Mouse (Mus musculus): ENCODE measurements around the gene Atp6v1d. TPM values are rescaled to one million over a fixed set of nuclear protein-coding genes. Genes with fewer than 3 reads are reported as not detected.

Atp6v1d gene
- polyA plus RNA-seq, 1 experiment from 2014 or later = 58.9 TPM

- H3K9ac ChIP-seq = no peak overlapping the region
- H3K9me3 ChIP-seq (replicated peaks) = no peaks in the 10 kb centered on the region
- H3K27ac ChIP-seq = no peak overlapping the region
- WGBS = 93% methylated on average over 1 of the region's 1 CpGs
- no peak overlapping the region for H3K4me2 ChIP-seq
- peaks cover 50% of the 10 kb centered on the region for H3K36me3 ChIP-seq
- H3K27me3 ChIP-seq = no peaks in the 10 kb centered on the region
- ATAC-seq (replicated peaks; ENCODE audit: low FRiP score) = no peak
- H3K4me1 ChIP-seq = peaks cover 2% of the 10 kb centered on the region
- no peak overlapping the region for H3K4me3 ChIP-seq (replicated peaks)
Observed at GRCm38 (mm10) chr12:78868115-78868514, 6.7 kb upstream of the Atp6v1d start.

GRCm38 (mm10) chr12:78865434-78865833 is 4.0 kb upstream of the Atp6v1d start:
- Histone ChIP-seq H3K9me3 (replicated peaks) (no peaks in the 10 kb centered on the region), H3K4me2 (no peak overlapping the region), H3K4me3 (replicated peaks) (no peak overlapping the region), H3K36me3 (peaks cover 37% of the 10 kb centered on the region), H3K27ac (no peak overlapping the region), H3K4me1 (peaks cover 10% of the 10 kb centered on the region), H3K9ac (no peak overlapping the region), H3K27me3 (no peaks in the 10 kb centered on the region)
- 97% methylated on average over 1 of the region's 1 CpGs for WGBS
- ATAC-seq (replicated peaks; ENCODE audit: low FRiP score) = no peak

- H3K36me3 ChIP-seq = peaks cover 9% of the 10 kb centered on the region
- H3K4me1 ChIP-seq = peaks cover 19% of the 10 kb centered on the region
- H3K27me3 ChIP-seq = no peaks in the 10 kb centered on the region
- WGBS = under 1% methylated on average over 22 of the region's 22 CpGs
- peak; percentile 54 for ATAC-seq (replicated peaks; ENCODE audit: low FRiP score)
- H3K4me2 ChIP-seq = peak overlapping the region; percentile 63
- H3K9ac ChIP-seq = peak overlapping the region; percentile 95
- peak overlapping the region; percentile 92 for H3K4me3 ChIP-seq (replicated peaks)
- peak overlapping the region; percentile 94 for H3K27ac ChIP-seq
- H3K9me3 ChIP-seq (replicated peaks) = no peaks in the 10 kb centered on the region
Observed at GRCm38 (mm10) chr12:78862254-78862730, 854 bp upstream of the Atp6v1d start.

GRCm38 (mm10) chr12:78860921-78861495 is 430 bp downstream of the Atp6v1d start:
- ATAC-seq (replicated peaks; ENCODE audit: low FRiP score) = peak; percentile 45

GRCm38 (mm10) chr12:78848246-78848645 is 13.2 kb downstream of the Atp6v1d start:
- no peak for ATAC-seq (replicated peaks; ENCODE audit: low FRiP score)
- Histone ChIP-seq H3K36me3 (peaks cover 66% of the 10 kb centered on the region), H3K27ac (no peak overlapping the region), H3K27me3 (no peaks in the 10 kb centered on the region), H3K4me1 (no peaks in the 10 kb centered on the region), H3K9me3 (replicated peaks) (no peaks in the 10 kb centered on the region), H3K9ac (no peak overlapping the region), H3K4me3 (replicated peaks) (no peak overlapping the region), H3K4me2 (no peak overlapping the region)
- 92% methylated on average over 4 of the region's 4 CpGs for WGBS

More at GRCm38 (mm10) chr12:78860921-78861495, 430 bp downstream of the Atp6v1d start:
- Histone ChIP-seq H3K4me2 (peak overlapping the region; percentile 79), H3K27ac (peak overlapping the region; percentile 61), H3K36me3 (peaks cover 11% of the 10 kb centered on the region), H3K27me3 (no peaks in the 10 kb centered on the region), H3K4me1 (peaks cover 19% of the 10 kb centered on the region), H3K9ac (peak overlapping the region; percentile 54), H3K4me3 (replicated peaks) (peak overlapping the region; percentile 92), H3K9me3 (replicated peaks) (no peaks in the 10 kb centered on the region)
- under 1% methylated on average over 30 of the region's 30 CpGs for WGBS

- Histone ChIP-seq H3K27me3 (no peaks in the 10 kb centered on the region), H3K4me3 (replicated peaks) (no peak overlapping the region), H3K9ac (no peak overlapping the region), H3K4me2 (no peak overlapping the region), H3K9me3 (replicated peaks) (no peaks in the 10 kb centered on the region), H3K36me3 (peaks cover 76% of the 10 kb centered on the region), H3K27ac (no peak overlapping the region), H3K4me1 (no peaks in the 10 kb centered on the region)
- WGBS = 91% methylated on average over 1 of the region's 1 CpGs
- no peak for ATAC-seq (replicated peaks; ENCODE audit: low FRiP score)
Observed at GRCm38 (mm10) chr12:78842429-78842828, 19.0 kb downstream of the Atp6v1d start.

- Histone ChIP-seq H3K9me3 (replicated peaks) (no peaks in the 10 kb centered on the region), H3K4me1 (no peaks in the 10 kb centered on the region), H3K4me3 (replicated peaks) (no peak overlapping the region), H3K27ac (no peak overlapping the region), H3K27me3 (no peaks in the 10 kb centered on the region), H3K4me2 (no peak overlapping the region), H3K36me3 (peaks cover 81% of the 10 kb centered on the region), H3K9ac (no peak overlapping the region)
- WGBS = 91% methylated on average over 4 of the region's 4 CpGs
- no peak for ATAC-seq (replicated peaks; ENCODE audit: low FRiP score)
Observed at GRCm38 (mm10) chr12:78839906-78840305, 21.5 kb downstream of the Atp6v1d start.

- H3K4me2 ChIP-seq = no peak overlapping the region
- WGBS = 86% methylated on average over 2 of the region's 2 CpGs
- no peaks in the 10 kb centered on the region for H3K27me3 ChIP-seq
- no peaks in the 10 kb centered on the region for H3K4me1 ChIP-seq
- H3K9ac ChIP-seq = no peak overlapping the region
- ATAC-seq (replicated peaks; ENCODE audit: low FRiP score) = no peak
- H3K36me3 ChIP-seq = peaks cover 66% of the 10 kb centered on the region
- no peaks in the 10 kb centered on the region for H3K9me3 ChIP-seq (replicated peaks)
- no peak overlapping the region for H3K27ac ChIP-seq
- no peak overlapping the region for H3K4me3 ChIP-seq (replicated peaks)
Observed at GRCm38 (mm10) chr12:78834496-78834895, 26.9 kb downstream of the Atp6v1d start.

- Histone ChIP-seq H3K9me3 (replicated peaks) (no peaks in the 10 kb centered on the region), H3K27me3 (no peaks in the 10 kb centered on the region), H3K4me3 (replicated peaks) (no peak overlapping the region), H3K27ac (no peak overlapping the region), H3K36me3 (0 out of 2 replicates have a peak, but pooled peaks cover 4% of the 10 kb centered on the region), H3K9ac (no peak overlapping the region), H3K4me2 (no peak overlapping the region), H3K4me1 (no peaks in the 10 kb centered on the region)
- ATAC-seq (replicated peaks; ENCODE audit: low FRiP score) = no peak
Observed at GRCm38 (mm10) chr12:78814437-78814836, 47.0 kb downstream of the Atp6v1d start.

GRCm38 (mm10) chr12:78801836-78802235 is 59.6 kb downstream of the Atp6v1d start:
- Histone ChIP-seq H3K36me3 (peaks cover 18% of the 10 kb centered on the region), H3K9me3 (replicated peaks) (no peaks in the 10 kb centered on the region), H3K4me1 (no peaks in the 10 kb centered on the region), H3K27me3 (no peaks in the 10 kb centered on the region), H3K4me2 (no peak overlapping the region), H3K9ac (no peak overlapping the region), H3K4me3 (replicated peaks) (no peak overlapping the region), H3K27ac (no peak overlapping the region)
- ATAC-seq (replicated peaks; ENCODE audit: low FRiP score) = no peak

GRCm38 (mm10) chr12:78800036-78800435 is 61.4 kb downstream of the Atp6v1d start:
- 90% methylated on average over 3 of the region's 3 CpGs for WGBS
- Histone ChIP-seq H3K4me1 (no peaks in the 10 kb centered on the region), H3K4me3 (replicated peaks) (no peak overlapping the region), H3K36me3 (peaks cover 18% of the 10 kb centered on the region), H3K9ac (no peak overlapping the region), H3K9me3 (replicated peaks) (no peaks in the 10 kb centered on the region), H3K27ac (no peak overlapping the region), H3K27me3 (no peaks in the 10 kb centered on the region), H3K4me2 (no peak overlapping the region)
- no peak for ATAC-seq (replicated peaks; ENCODE audit: low FRiP score)

- Histone ChIP-seq H3K27me3 (no peaks in the 10 kb centered on the region), H3K4me2 (no peak overlapping the region), H3K36me3 (peaks cover 18% of the 10 kb centered on the region), H3K4me3 (replicated peaks) (no peak overlapping the region), H3K4me1 (0 out of 2 replicates have a peak, but pooled peaks cover 2% of the 10 kb centered on the region), H3K9me3 (replicated peaks) (no peaks in the 10 kb centered on the region), H3K9ac (no peak overlapping the region), H3K27ac (no peak overlapping the region)
- peak; percentile 60; the same call in 1 of the 2 replicates for ATAC-seq (replicated peaks; ENCODE audit: low FRiP score)
- 12% methylated on average over 1 of the region's 1 CpGs for WGBS
Observed at GRCm38 (mm10) chr12:78794236-78794635, 67.2 kb downstream of the Atp6v1d start.

GRCm38 (mm10) chr12:78790791-78791190 is 70.6 kb downstream of the Atp6v1d start:
- H3K9me3 ChIP-seq (replicated peaks) = no peaks in the 10 kb centered on the region
- H3K4me2 ChIP-seq = no peak overlapping the region
- 80% methylated on average over 2 of the region's 2 CpGs for WGBS
- H3K4me1 ChIP-seq = 0 out of 2 replicates have a peak, but pooled peaks cover 2% of the 10 kb centered on the region
- H3K9ac ChIP-seq = no peak overlapping the region
- no peaks in the 10 kb centered on the region for H3K36me3 ChIP-seq
- no peak for ATAC-seq (replicated peaks; ENCODE audit: low FRiP score)
- no peak overlapping the region for H3K4me3 ChIP-seq (replicated peaks)
- H3K27me3 ChIP-seq = no peaks in the 10 kb centered on the region
- no peak overlapping the region for H3K27ac ChIP-seq

Data from kidney, embryonic 15.5 days (tissue).